Mouse (Mus musculus) heart, postnatal 4 days (tissue): Measurements from ENCODE around the gene Prdm9. TPM values are rescaled to one million over a fixed set of nuclear protein-coding genes. Genes with fewer than 3 reads are reported as not detected.
"Not testable (repeated sequence)": the region's sequence is repeated elsewhere in the genome, so short reads cannot be mapped to it uniquely, and the experiment has no call there.

Experiments
- DNase-seq: peaks from one replicate; pipeline ENCODE4 v3.0.0; 2021
- total RNA-seq, 2 experiments: library from RNA; stranded (reverse); gene quantifications; 2 replicates each; pipeline ENCODE4 v1.2.3; 2021

The Prdm9 gene
- total RNA-seq = 1 to 10 TPM; 2.7 to 3.3 TPM

DNA sequence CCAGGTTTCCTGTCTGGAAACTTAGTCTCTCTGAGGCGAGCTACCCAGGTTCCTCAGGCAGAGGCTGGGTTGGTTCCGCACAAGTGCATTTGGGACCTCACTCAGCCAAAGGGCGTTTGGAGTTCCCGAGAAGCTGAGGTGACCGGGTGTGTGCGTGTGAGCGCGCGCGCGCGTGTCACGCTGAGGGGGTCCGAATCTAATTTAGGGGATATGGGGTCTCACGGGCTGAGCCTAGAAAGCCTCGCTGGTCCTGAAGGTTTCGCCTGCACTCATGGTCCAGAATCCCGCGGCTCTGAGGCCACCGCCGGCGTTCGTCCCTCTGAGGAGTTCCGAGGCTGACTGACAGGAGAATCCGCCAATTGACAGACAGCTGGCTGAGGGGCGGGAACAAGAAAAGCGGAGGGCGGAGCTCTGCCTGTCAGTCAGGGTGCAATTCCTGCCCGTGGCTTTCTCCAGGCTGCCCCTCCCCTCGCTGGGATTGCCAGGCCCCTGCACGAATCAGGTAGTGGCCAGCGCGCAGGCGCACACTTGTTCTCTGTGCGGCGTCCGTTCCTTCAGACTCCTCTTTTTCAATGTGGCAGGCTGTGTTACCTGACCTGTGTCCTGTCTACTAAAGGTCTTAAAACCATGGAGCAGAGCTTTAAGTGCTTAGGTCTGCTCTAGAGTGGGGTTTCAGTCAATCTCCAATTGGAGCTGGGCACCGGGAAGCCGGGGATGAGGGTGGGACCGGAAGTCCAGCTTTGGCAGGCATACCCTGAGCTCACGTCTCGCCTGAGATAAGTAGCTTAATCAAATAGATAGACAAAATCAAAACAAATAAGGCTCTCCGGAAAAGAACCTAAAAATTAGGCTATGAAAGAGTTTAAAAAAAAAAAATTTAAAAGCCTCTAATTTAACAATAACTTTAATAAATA, at the start of gene Prdm9:
Gene Prdm9, minus strand, starts transcription at position 341 of the 914 bp plus-strand sequence.
- DNase-seq = peak; percentile 100

DNA sequence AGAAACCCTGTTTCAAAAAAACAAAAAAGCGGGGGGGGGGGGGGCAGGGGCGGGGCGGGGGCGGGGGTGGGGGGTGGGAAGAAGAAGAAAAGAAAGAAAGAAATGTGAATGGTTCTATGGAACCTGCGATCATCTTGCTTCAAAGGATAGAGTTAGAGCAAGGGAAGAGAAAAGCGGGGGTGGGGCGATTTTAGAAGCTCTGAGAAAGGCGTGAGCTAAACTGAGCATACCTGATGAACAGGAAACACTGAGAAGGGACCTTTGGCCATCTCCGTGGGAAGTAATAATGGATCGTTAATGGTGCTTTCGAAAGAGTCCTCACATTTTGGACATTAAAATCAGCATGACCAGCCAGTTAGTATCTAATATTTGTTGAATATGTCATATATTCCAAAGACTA, 35.3 kb upstream of the Prdm9 start:
- DNase-seq = no peak

- no peak for DNase-seq
These were observed 27.2 kb upstream of the Prdm9 start for GRCm38 (mm10) chr17:15591216-15591881.

DNA sequence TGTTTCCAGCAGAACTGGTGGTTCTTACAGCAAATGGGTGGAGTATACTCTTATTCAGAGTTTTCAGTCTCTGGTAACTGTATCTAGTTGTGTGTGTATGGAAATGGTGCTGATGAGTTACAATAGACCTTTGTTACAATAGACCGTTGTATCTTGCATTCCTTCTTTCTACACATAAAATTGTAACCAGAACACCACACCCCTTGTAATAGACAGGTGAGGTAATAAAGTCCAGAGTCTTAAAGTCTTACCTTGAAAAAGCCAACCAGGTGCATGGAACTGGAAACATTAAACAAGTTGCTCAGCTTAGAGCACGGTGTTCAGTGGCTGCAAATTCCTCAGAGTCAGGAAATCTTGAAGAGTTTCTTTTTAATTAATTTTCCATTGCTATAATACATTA, 24.0 kb upstream of the Prdm9 start:
- DNase-seq = no peak

DNA sequence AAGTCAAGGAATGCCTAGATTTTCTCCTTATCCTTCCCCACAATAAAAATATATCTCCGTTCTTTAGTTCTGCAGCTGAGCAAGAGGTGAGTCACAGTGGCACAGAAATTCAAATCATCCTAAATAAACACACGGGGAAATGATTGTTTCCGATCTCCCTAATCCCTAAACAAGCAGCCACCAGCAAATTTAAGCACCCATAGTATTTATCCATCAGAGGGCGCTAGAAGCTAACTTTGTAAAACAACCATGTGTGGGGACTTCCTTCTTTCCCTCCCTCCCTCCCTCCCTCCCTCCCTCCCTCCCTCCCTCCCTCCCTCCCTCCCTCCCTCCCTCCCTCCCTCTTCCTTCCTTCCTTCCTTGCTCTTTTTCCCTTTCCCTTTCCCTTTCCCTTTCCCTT, 21.5 kb upstream of the Prdm9 start:
- DNase-seq = no peak

GRCm38 (mm10) chr17:15583071-15583470, 18.9 kb upstream of the Prdm9 start:
- no peak for DNase-seq

DNA sequence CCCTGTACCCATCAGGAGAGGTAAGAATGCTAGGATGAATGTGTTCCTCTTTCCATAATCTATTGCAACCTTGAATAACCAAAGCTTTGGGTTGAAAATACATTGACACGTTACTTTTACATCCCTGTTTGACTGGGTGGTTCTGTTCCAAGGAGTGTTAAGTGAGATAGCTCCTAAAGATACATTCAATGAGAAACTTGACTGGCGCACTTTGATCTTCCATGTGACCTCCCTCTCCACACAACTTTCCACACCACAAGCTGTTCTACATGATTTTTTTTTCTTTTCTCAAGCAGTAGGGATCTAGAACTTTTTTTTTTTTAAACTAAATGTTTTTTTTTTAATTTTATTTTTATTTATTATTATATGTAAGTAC, 15.9 kb upstream of the Prdm9 start:
- DNase-seq = no peak

GRCm38 (mm10) chr17:15579410-15580071, 15.4 kb upstream of the Prdm9 start:
- DNase-seq = no peak

- peak; percentile 54 for DNase-seq
These were observed 13.1 kb upstream of the Prdm9 start for GRCm38 (mm10) chr17:15577291-15577694.

DNA sequence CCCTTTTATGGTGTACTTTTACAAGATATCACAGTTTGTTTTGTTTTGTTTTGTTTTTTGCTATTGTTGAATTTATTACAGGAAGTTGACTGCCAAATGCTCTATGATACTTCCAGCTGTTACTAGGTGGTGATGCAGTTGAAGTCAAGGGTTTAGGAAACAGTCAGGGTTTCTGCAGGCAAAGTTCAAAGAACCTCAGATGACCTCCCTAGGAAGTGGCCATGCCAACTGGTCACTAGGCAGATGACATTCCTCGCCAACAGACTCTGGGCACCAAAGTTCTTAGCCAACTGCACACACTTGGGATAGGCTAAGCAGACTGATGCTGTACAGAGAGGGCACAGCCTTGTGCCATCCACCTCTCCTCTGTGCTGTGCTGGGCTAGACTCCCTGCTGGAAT, 10.9 kb upstream of the Prdm9 start:
- no peak for DNase-seq

- DNase-seq = no peak
These were observed 2.8 kb upstream of the Prdm9 start for GRCm38 (mm10) chr17:15566908-15567307.

DNA sequence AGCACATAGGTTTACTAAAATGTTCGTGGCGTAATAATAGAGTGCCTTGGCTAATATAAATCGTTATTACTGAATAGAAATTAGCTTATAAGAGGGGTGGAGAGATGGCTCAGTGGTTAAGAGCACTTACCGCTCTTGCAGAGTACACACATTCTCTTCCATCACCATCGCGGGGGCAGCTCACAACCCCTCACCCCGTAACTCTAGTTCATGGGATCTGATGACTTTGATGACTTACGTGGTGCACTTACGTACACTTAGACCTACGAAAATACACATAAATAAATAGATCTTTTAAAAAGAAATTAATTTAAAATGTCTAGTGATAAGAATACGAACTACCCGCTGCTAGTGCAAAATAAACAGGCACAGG, 760 bp upstream of the Prdm9 start:
- no peak for DNase-seq

DNA sequence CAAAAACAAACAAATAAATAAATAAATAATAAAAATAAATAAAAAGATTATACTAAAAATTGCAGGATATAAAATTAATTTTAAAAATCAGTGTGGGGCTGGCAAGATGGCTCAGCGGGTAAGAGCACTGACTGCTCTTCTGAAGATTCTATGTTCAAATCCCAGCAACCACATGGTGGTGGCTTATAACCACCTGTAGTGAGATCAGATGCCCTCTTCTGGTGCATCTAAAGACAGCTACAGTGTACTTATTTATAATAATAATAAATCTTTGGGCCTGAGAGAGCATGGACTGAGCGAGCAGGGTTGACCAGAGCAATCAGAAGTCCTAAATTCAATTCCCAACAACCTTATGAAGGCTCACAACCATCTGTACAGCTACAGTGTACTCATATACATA, 4.2 kb downstream of the Prdm9 start:
- DNase-seq = no peak

- no peak for DNase-seq
These were observed 14.4 kb downstream of the Prdm9 start for GRCm38 (mm10) chr17:15549713-15550112.

DNA sequence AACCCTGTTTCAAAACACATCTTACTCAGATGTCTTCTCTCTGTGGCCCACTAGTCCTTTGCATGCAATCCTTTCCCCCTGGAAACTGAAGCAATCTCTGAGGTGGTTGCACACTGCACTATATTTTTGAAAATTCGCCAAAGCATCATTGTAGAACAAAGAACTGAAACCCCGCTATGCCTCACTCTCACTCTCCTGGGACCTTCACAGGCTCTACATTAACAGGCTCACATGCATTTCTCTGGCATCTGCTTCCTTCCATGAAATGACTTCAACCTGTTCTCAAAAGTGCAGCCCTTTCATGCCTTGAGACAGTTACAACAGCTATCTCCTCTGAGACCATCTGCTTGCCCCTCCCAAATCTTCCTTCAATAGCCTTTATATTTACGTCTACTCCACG, 17.7 kb downstream of the Prdm9 start:
- no peak for DNase-seq

- not testable (repeated sequence) for DNase-seq
These were observed 20.3 kb downstream of the Prdm9 start for GRCm38 (mm10) chr17:15543868-15544267.

DNA sequence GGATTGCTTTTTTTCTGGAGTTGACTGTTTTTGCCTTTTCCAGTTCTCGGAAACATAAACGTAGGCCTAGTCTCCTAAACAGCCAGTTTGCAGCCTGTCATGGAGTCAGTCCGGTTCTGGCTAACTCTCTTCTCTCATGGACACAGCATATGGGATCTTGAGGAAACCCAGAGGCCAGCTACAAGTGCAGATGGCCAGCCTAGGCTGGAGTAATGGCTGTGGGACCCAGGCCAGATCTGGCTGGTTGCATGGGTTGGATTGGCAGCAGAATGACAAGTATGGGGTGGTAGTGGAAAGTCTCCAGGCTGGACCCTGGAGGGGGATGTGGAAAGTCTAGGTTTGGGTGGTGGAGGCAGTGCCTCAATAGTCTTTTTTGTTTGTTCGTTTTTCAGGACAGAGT, 23.8 kb downstream of the Prdm9 start:
- DNase-seq = no peak

- DNase-seq = peak; percentile 28
These were observed 27.7 kb downstream of the Prdm9 start for GRCm38 (mm10) chr17:15536457-15536904.

DNA sequence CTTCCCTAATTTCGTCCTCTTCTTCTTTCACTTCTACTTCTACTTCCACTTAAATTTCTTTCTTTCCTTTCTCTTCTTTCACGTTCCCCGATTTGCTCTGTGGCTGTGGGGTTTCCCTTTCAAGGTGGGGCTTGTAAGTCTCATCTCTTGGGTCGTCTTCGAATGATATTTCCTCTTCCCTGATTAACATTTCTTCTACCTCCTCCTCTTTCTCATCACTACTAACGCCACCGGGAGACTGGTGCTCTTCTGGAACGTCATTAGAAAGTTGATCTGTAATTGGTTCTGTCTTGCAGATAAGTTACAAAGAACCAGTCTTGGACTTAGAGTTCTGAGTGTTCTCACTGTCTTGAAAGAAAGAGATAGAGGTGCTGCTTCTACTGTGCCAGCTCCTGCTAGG, 28.2 kb downstream of the Prdm9 start:
- no peak for DNase-seq

DNA sequence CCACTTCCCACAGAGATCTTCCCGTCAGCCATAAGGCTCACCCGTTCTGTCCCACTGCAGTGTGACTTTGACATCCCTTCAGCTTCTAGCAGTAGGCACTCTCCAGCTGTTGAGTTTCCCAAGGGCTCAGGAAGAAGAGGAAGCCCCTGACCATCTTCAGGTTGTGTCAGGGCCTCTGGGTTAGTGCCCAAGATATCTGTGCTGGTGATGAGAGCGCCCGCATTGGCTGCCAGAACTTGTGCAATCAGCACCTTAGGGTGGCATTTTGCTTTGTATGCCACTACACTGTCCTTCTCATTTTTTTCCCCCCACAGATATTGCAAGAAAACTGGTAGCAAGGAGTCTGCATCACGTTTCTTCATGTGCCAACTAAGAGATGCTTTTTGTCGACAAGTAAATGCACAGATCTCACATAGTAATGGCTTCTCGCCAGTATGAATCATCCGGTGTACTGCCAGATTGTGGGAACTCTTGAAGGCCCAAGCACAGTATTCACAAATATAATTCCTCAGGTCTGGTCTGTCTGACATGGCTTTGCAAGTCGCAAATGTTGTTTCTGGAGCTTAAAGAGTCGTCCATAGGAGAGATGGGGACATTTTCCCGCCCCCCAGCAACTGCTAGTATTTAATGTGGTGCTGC, 28.9 kb downstream of the Prdm9 start:
- DNase-seq = no peak

GRCm38 (mm10) chr17:15530141-15530540, 34.0 kb downstream of the Prdm9 start:
- peak; percentile 46 for DNase-seq

DNA sequence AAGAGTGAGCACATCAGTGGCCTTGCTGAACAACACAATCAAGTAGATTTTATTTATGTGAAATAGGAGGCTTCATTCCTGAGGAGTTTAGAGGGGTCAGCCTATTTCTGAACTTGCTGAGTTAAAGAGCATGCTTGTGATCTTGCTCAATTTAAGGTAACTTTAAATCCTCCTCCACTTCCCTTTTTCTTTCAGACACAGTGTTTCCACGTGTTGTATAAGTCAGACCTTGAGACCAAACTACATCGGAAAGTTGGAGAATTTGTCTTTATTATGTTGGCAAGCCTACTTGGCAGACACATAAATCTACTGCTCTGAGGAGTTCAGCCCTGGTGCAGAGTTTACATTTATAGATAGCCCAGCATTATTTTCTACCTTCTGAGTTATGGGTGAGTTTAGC, 35.3 kb downstream of the Prdm9 start:
- no peak for DNase-seq

- DNase-seq = no peak
These were observed 36.4 kb downstream of the Prdm9 start for GRCm38 (mm10) chr17:15527811-15528136.
